Mouse (Mus musculus) heart, postnatal 0 days (tissue): Measurements from ENCODE around the gene Tenm2. TPM values are rescaled to one million over a fixed set of nuclear protein-coding genes. Genes with fewer than 3 reads are reported as not detected.

ENCODE experiments used
- ATAC-seq: fragments of 200-750 bp; cut with Nextera tagmentation; 2 replicates; pipeline ENCODE4 v1.8.0; 2017; ENCODE audit warnings: low read depth, moderate number of reproducible peaks, moderate library complexity; ENCODE audit not compliant: insufficient read depth
- DNase-seq: peaks from one replicate; pipeline ENCODE4 v3.0.0-alpha.2; 2016; ENCODE audit warnings: low spot score
- H3K27ac ChIP-seq: fragments of 300-500 bp; sonication (generic); 2 replicates; pipeline ENCODE4 v1.5.1; 2014; ENCODE audit warnings: low read depth, mild to moderate bottlenecking
- H3K27me3 ChIP-seq: fragments of 300-500 bp; sonication (generic); 2 replicates; pipeline ENCODE4 v1.6.1; 2014; ENCODE audit warnings: low read length, mixed read lengths; ENCODE audit not compliant: control insufficient read depth, insufficient read depth
- H3K36me3 ChIP-seq: fragments of 300-500 bp; sonication (generic); replicated peaks from 2 replicates; pipeline ENCODE4 v1.6.1; 2014; ENCODE audit warnings: low read length, mixed read lengths; ENCODE audit not compliant: control insufficient read depth, insufficient read depth
- H3K4me1 ChIP-seq: fragments of 300-500 bp; sonication (generic); 2 replicates; pipeline ENCODE4 v1.6.1; 2014; ENCODE audit warnings: antibody characterized with exemption; ENCODE audit not compliant: control insufficient read depth, insufficient read depth
- H3K4me2 ChIP-seq: fragments of 300-500 bp; sonication (generic); 2 replicates; pipeline ENCODE4 v1.6.1; 2014; ENCODE audit warnings: low read depth, mild to moderate bottlenecking, low read length, moderate library complexity
- H3K4me3 ChIP-seq: fragments of 300-500 bp; sonication (generic); 2 replicates; pipeline ENCODE4 v1.5.1; 2014; ENCODE audit warnings: low read depth, low read length
- H3K9ac ChIP-seq: fragments of 300-500 bp; sonication (generic); replicated peaks from 2 replicates; pipeline ENCODE4 v1.6.1; 2014; ENCODE audit warnings: low read depth, low read length, mixed read lengths
- H3K9me3 ChIP-seq: fragments of 300-500 bp; sonication (generic); replicated peaks from 2 replicates; pipeline ENCODE4 v1.6.1; 2016; ENCODE audit warnings: low read length; ENCODE audit not compliant: control insufficient read depth
- CTCF ChIP-seq: IDR thresholded peaks from 2 replicates; pipeline ENCODE4 v1.5.1; 2016; ENCODE audit warnings: antibody characterized with exemption, control low read depth, low read depth
- EP300 ChIP-seq: IDR thresholded peaks from 2 replicates; pipeline ENCODE4 v1.6.1; 2016; ENCODE audit warnings: antibody characterized with exemption, low read depth
- WGBS: fragments of 180-500 bp; shearing (Covaris S2); extraction: QIAGEN DNeasy Blood & Tissue Kit; methylation state at CpG from one replicate; pipeline ENCODE4 v1.1.7; 2014; 5-methylcytosine and 5-hydroxymethylcytosine counted together
- polyA plus RNA-seq: library from polyadenylated mRNA; unstranded; fragments of >200 nt; fragmentation: Nextera tagmentation; extraction: Ambion mirVana; gene quantifications from 2 replicates; pipeline ENCODE4 v1.2.1, GENCODE M21; 2015
- total RNA-seq: library from RNA; depleted of rRNA; stranded (reverse); fragments of >200 nt; gene quantifications from 2 replicates; pipeline ENCODE4 v1.2.3, GENCODE M21; 2014; ENCODE audit warnings: low replicate concordance

Tenm2 gene
- total and polyA plus RNA-seq, 2 experiments from 2014 or later: 0.14 to 0.95 TPM

GRCm38 (mm10) chr11:36351341-36351740 is 884.4 kb downstream of the Tenm2 start:
- H3K4me3 ChIP-seq: no peak overlapping the region
- H3K4me2 ChIP-seq: no peak overlapping the region
- H3K27me3 ChIP-seq: no peaks in the 10 kb centered on the region
- TF ChIP-seq EP300 (no peak), CTCF (no peak)
- ATAC-seq (no peak), DNase-seq (no peak)
- H3K36me3 ChIP-seq: no peaks in the 10 kb centered on the region
- H3K9me3 ChIP-seq: no peaks in the 10 kb centered on the region
- H3K27ac ChIP-seq: no peak overlapping the region
- WGBS: 79% methylated on average over 6 of the region's 6 CpGs
- H3K9ac ChIP-seq: no peak overlapping the region
- H3K4me1 ChIP-seq: no peaks in the 10 kb centered on the region

- Histone ChIP-seq H3K9ac (no peak overlapping the region), H3K36me3 (no peaks in the 10 kb centered on the region), H3K4me1 (no peaks in the 10 kb centered on the region), H3K27me3 (no peaks in the 10 kb centered on the region), H3K9me3 (no peaks in the 10 kb centered on the region), H3K4me3 (no peak overlapping the region), H3K27ac (no peak overlapping the region), H3K4me2 (no peak overlapping the region)
- TF ChIP-seq CTCF (no peak), EP300 (no peak)
- DNase-seq: no peak
- no peak for ATAC-seq
- 73% methylated on average over 1 of the region's 1 CpGs for WGBS
These were observed 885.5 kb downstream of the Tenm2 start for GRCm38 (mm10) chr11:36350264-36350663.

GRCm38 (mm10) chr11:36349856-36350255 is 885.9 kb downstream of the Tenm2 start:
- no peak overlapping the region for H3K27ac ChIP-seq
- H3K27me3 ChIP-seq: no peaks in the 10 kb centered on the region
- no peak overlapping the region for H3K4me3 ChIP-seq
- no peak for DNase-seq
- ATAC-seq: no peak
- no peaks in the 10 kb centered on the region for H3K9me3 ChIP-seq
- TF ChIP-seq EP300: no peak
- TF ChIP-seq CTCF: no peak
- H3K4me1 ChIP-seq: no peaks in the 10 kb centered on the region
- H3K4me2 ChIP-seq: no peak overlapping the region
- no peaks in the 10 kb centered on the region for H3K36me3 ChIP-seq
- H3K9ac ChIP-seq: no peak overlapping the region
- 66% methylated on average over 2 of the region's 2 CpGs for WGBS

- no peak for ATAC-seq
- H3K9me3 ChIP-seq: no peaks in the 10 kb centered on the region
- TF ChIP-seq EP300: no peak
- no peak for TF ChIP-seq CTCF
These were observed 894.0 kb downstream of the Tenm2 start for GRCm38 (mm10) chr11:36341799-36342198.

GRCm38 (mm10) chr11:36338424-36338823 is 897.3 kb downstream of the Tenm2 start:
- no peaks in the 10 kb centered on the region; the same call in 1 of the 2 replicates for H3K4me1 ChIP-seq
- no peak for TF ChIP-seq CTCF
- TF ChIP-seq EP300: no peak
- H3K9me3 ChIP-seq: no peaks in the 10 kb centered on the region
- DNase-seq (no peak), ATAC-seq (no peak)
- H3K4me2 ChIP-seq: no peak overlapping the region
- no peaks in the 10 kb centered on the region for H3K36me3 ChIP-seq
- no peak overlapping the region for H3K27ac ChIP-seq
- 45% methylated on average over 4 of the region's 4 CpGs for WGBS
- H3K9ac ChIP-seq: no peak overlapping the region
- no peaks in the 10 kb centered on the region for H3K27me3 ChIP-seq
- no peak overlapping the region for H3K4me3 ChIP-seq

More at GRCm38 (mm10) chr11:36341799-36342198, 894.0 kb downstream of the Tenm2 start:
- no peaks in the 10 kb centered on the region for H3K27me3 ChIP-seq
- no peak overlapping the region for H3K9ac ChIP-seq
- no peaks in the 10 kb centered on the region for H3K4me1 ChIP-seq
- H3K27ac ChIP-seq: no peak overlapping the region
- 86% methylated on average over 3 of the region's 3 CpGs for WGBS
- no peak for DNase-seq
- H3K4me3 ChIP-seq: no peak overlapping the region
- no peaks in the 10 kb centered on the region for H3K36me3 ChIP-seq
- no peak overlapping the region for H3K4me2 ChIP-seq

- DNase-seq (no peak), ATAC-seq (no peak)
- Histone ChIP-seq H3K36me3 (no peaks in the 10 kb centered on the region), H3K9me3 (no peaks in the 10 kb centered on the region), H3K27ac (no peak overlapping the region), H3K4me2 (no peak overlapping the region), H3K9ac (no peak overlapping the region), H3K4me3 (no peak overlapping the region), H3K4me1 (no peaks in the 10 kb centered on the region; the same call in 1 of the 2 replicates), H3K27me3 (no peaks in the 10 kb centered on the region)
- WGBS: 76% methylated on average over 6 of the region's 6 CpGs
- no peak for TF ChIP-seq CTCF
- no peak for TF ChIP-seq EP300
These were observed 898.7 kb downstream of the Tenm2 start for GRCm38 (mm10) chr11:36337063-36337462.
